Mouse (Mus musculus): ENCODE results near the gene Spon1.

DNA sequence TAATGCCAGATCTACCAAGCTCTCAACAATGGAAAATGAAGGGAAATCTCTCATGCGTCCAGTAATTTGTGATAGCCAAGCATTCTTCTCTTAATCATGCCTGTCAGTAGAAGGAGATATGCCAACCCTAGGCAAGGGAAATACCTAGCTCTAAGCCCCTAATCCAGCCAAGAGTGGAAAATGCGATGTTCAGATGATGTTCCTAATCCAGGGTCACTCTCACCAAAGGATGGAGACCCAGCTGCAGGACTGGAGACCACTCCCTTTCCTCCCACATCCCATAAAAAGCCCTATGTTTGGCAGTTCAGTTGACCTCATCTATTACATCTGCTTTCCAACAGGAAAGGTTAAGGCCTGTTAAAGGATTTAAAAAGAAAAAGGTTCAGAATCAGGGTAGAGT, 62.8 kb downstream of the Spon1 start:
- TF ChIP-seq CTCF (IDR thresholded peaks at IDR 0.05; ENCODE audit: borderline replicate concordance, insufficient read depth, low read depth, low read length) (no peak), POLR2A (IDR thresholded peaks at IDR 0.05; ENCODE audit: borderline replicate concordance, insufficient read depth, low read length) (no peak)

All from cerebellum, adult 2 months (tissue).